9 mouse cellular contexts compared by ENCODE assay signal in genomic region chr2:26603159-26603558, GRCm38 (mm10). TPM values are rescaled to one million over a fixed set of nuclear protein-coding genes. Genes with fewer than 3 reads are reported as not detected.
DNase-seq lines count a peak whose midpoint lies in the region; ATAC-seq and TF ChIP-seq lines count a peak whose summit lies in the region.
"Had no signal": no experiment of that assay in that cellular context is flagged by ENCODE, and none has a peak within 500 bp of the region (broad histone marks: within the 10 kb centered on the region; RNA-seq: fewer than 3 reads in every experiment).

No protein-coding gene starts in this region.

- 8% methylated on average over 6 of the region's 6 CpGs for WGBS in intestine, embryonic 15.5 days

- H3K27ac ChIP-seq in left cerebral cortex, adult 2 months: no peak overlapping the region
- peak overlapping the region; percentile 89 for H3K27ac ChIP-seq in brown adipose tissue, adult 24 weeks (replicated peaks; ENCODE audit: low read depth, low read length)
- peak overlapping the region; percentile 91 for H3K27ac ChIP-seq in intestine, embryonic 15.5 days

- DNase-seq in left cerebral cortex, adult 2 months (ENCODE audit: extremely low spot score in 1 of 2, low spot score in 2 of 2): no peak
- no peak for DNase-seq in left cerebral cortex, postnatal 14 days (ENCODE audit: low spot score in 2 of 2)
- no peak for DNase-seq in left cerebral cortex, postnatal 10 days (ENCODE audit: extremely low spot score in 1 of 2, low spot score in 2 of 2)
- DNase-seq in right cerebral cortex, adult 2 months (ENCODE audit: low spot score in 2 of 2): no peak

- no peaks in the 10 kb centered on the region for H3K36me3 ChIP-seq in intestine, embryonic 15.5 days
- no peaks in the 10 kb centered on the region for H3K36me3 ChIP-seq in myocyte (ENCODE audit: control insufficient read depth, insufficient read depth)

- H3K9me3 ChIP-seq in intestine, embryonic 15.5 days: no peaks in the 10 kb centered on the region

- no peaks in the 10 kb centered on the region for H3K27me3 ChIP-seq in intestine, embryonic 15.5 days (replicated peaks)
- H3K27me3 ChIP-seq in myocyte (ENCODE audit: control insufficient read depth, insufficient read depth, insufficient read length): no peaks in the 10 kb centered on the region

- peak overlapping the region; percentile 58 for H3K4me3 ChIP-seq in left cerebral cortex, adult 2 months
- H3K4me3 ChIP-seq in brown adipose tissue, adult 24 weeks (ENCODE audit: insufficient read depth, low read depth, low read length): peak overlapping the region; percentile 75
- peak overlapping the region; percentile 73 for H3K4me3 ChIP-seq in intestine, embryonic 15.5 days (replicated peaks)
- peak overlapping the region; percentile 50 for H3K4me3 ChIP-seq in myocyte

- peak overlapping the region; percentile 86 for H3K4me2 ChIP-seq in intestine, embryonic 15.5 days (replicated peaks)
- H3K4me2 ChIP-seq in myocyte (ENCODE audit: low read depth): peak overlapping the region; percentile 93

- intact Hi-C loops in left cerebral cortex, adult 2 months (cut with DNase I): no loop called here
- intact Hi-C loops in left cerebral cortex, postnatal 14 days (cut with DNase I): no loop called here
- intact Hi-C loops in left cerebral cortex, postnatal 10 days (cut with DNase I): no loop called here

- peaks cover 7% of the 10 kb centered on the region; the same call in 1 of the 2 replicates for H3K4me1 ChIP-seq in brown adipose tissue, adult 24 weeks (ENCODE audit: control insufficient read depth, insufficient read depth, insufficient read length, low read length)
- peaks cover 35% of the 10 kb centered on the region for H3K4me1 ChIP-seq in intestine, embryonic 15.5 days (replicated peaks)

- TF ChIP-seq POLR2A in myocyte (IDR thresholded peaks at IDR 0.05; ENCODE audit: insufficient read length, low read depth): no peak

- ATAC-seq in intestine, embryonic 15.5 days: peak; percentile 1; the same call in 1 of the 2 replicates
- ATAC-seq in activated CD4-positive, CD25-positive, alpha-beta regulatory T cell, adult 4 months: no peak

- peak overlapping the region; percentile 65 for H3ac ChIP-seq in myocyte (ENCODE audit: control insufficient read depth, insufficient read length)

- TF ChIP-seq CTCF in left cerebral cortex, adult 2 months (IDR thresholded peaks at IDR 0.05): no peak

- H3K9ac ChIP-seq in intestine, embryonic 15.5 days: peak overlapping the region; percentile 86

- H3K79me2 ChIP-seq in myocyte (ENCODE audit: control insufficient read depth, insufficient read depth): no peaks in the 10 kb centered on the region

TF ChIP-seq in myocyte, 11 proteins besides CTCF, POLR2A, EP300 and RAD21:
- TF ChIP-seq MAX (IDR thresholded peaks at IDR 0.05; ENCODE audit: low read depth) (no peak), POLR2AphosphoS2 (IDR thresholded peaks at IDR 0.05; ENCODE audit: insufficient read length, low read depth) (no peak), REST (IDR thresholded peaks at IDR 0.05; ENCODE audit: insufficient read depth, insufficient read length) (no peak), SRF (IDR thresholded peaks at IDR 0.05; ENCODE audit: control insufficient read depth, insufficient read length, low read depth) (no peak), USF1 (IDR thresholded peaks at IDR 0.05; ENCODE audit: low read depth) (no peak), MYOG (IDR thresholded peaks at IDR 0.05; ENCODE audit: control insufficient read depth in 1 of 3, insufficient read depth in 1 of 3, insufficient read length in 2 of 3, low read depth in 2 of 3) (no peak), E2F4 (IDR thresholded peaks at IDR 0.05; ENCODE audit: insufficient read depth) (no peak), MYOD1 (IDR thresholded peaks at IDR 0.05; ENCODE audit: control insufficient read depth in 1 of 3, insufficient read length in 2 of 3, low read depth in 2 of 3) (no peak), CEBPB (IDR thresholded peaks at IDR 0.05; ENCODE audit: insufficient read depth, poor library complexity, severe bottlenecking) (no peak), TCF3 (IDR thresholded peaks at IDR 0.05; ENCODE audit: insufficient read length, low read depth) (no peak), TCF12 (IDR thresholded peaks at IDR 0.05; ENCODE audit: insufficient read depth, poor library complexity, severe bottlenecking) (no peak)

RNA-seq across cellular contexts. Expression of gene Agpat2, which starts 1.1 kb away (rescaled TPM):
- total RNA-seq in left cerebral cortex, adult 2 months (2021): 1 to 10 TPM; 1.3 to 1.8 TPM
- total RNA-seq in left cerebral cortex, postnatal 14 days (2021): 1 to 10 TPM in 1 of 2 experiments, under 1 TPM in 1; 0.72 to 1.3 TPM
- polyA plus RNA-seq in brown adipose tissue, adult 24 weeks (2012; ENCODE audit: insufficient read depth, insufficient read length, missing spikeins): 2,029 and 2,407 TPM in 2 replicates
- 79.9 and 90.3 TPM in 2 replicates for polyA plus RNA-seq in intestine, embryonic 15.5 days (2015; fragmentation: Nextera tagmentation; extraction: Ambion mirVana)
- 31.3 TPM for polyA plus RNA-seq in myocyte (2012; fragmentation: generic; extraction: Trizol)
- 1 to 10 TPM; 1.6 to 2.2 TPM for total RNA-seq in left cerebral cortex, postnatal 10 days (2021)
- polyA plus RNA-seq in activated CD4-positive, CD25-positive, alpha-beta regulatory T cell, adult 4 months (2017; shearing (Covaris generic)): 10 to 100 TPM in 1 of 2 experiments, 1 to 10 TPM in 1; 8.2 to 11.0 TPM

RNA-seq across cellular contexts. Expression of gene Gm20532, which starts 16.7 kb away (rescaled TPM):
- total RNA-seq in left cerebral cortex, adult 2 months (2021): not detected
- total RNA-seq in left cerebral cortex, postnatal 14 days (2021): not detected
- polyA plus RNA-seq in brown adipose tissue, adult 24 weeks (2012; ENCODE audit: insufficient read depth, insufficient read length, missing spikeins): not detected in 2 replicates
- polyA plus RNA-seq in intestine, embryonic 15.5 days (2015; fragmentation: Nextera tagmentation; extraction: Ambion mirVana): not detected in 2 replicates
- not detected for polyA plus RNA-seq in myocyte (2012; fragmentation: generic; extraction: Trizol)
- total RNA-seq in left cerebral cortex, postnatal 10 days (2021): not detected
- not detected for polyA plus RNA-seq in activated CD4-positive, CD25-positive, alpha-beta regulatory T cell, adult 4 months (2017; shearing (Covaris generic))
- total RNA-seq: neutrophil, adult 5-6 weeks had no signal

RNA-seq across cellular contexts. Expression of gene Egfl7, which starts 23.3 kb away (rescaled TPM):
- total RNA-seq in left cerebral cortex, adult 2 months (2021): 10 to 100 TPM; 62.4 to 67.4 TPM
- total RNA-seq in left cerebral cortex, postnatal 14 days (2021): 10 to 100 TPM; 68.5 to 78.9 TPM
- polyA plus RNA-seq in brown adipose tissue, adult 24 weeks (2012; ENCODE audit: insufficient read depth, insufficient read length, missing spikeins): 75.5 and 80.4 TPM in 2 replicates
- polyA plus RNA-seq in intestine, embryonic 15.5 days (2015; fragmentation: Nextera tagmentation; extraction: Ambion mirVana): 113 and 124 TPM in 2 replicates
- 2.7 TPM for polyA plus RNA-seq in myocyte (2012; fragmentation: generic; extraction: Trizol)
- 10 to 100 TPM; 73.5 to 83.0 TPM for total RNA-seq in left cerebral cortex, postnatal 10 days (2021)
- polyA plus RNA-seq in activated CD4-positive, CD25-positive, alpha-beta regulatory T cell, adult 4 months (2017; shearing (Covaris generic)): 1 to 10 TPM in 1 of 2 experiments, under 1 TPM in 1; 0.95 to 1.3 TPM

RNA-seq across cellular contexts. Expression of gene Fam69b, which starts 25.1 kb away (rescaled TPM):
- 10 to 100 TPM; 72.4 to 78.9 TPM for total RNA-seq in left cerebral cortex, adult 2 months (2021)
- 10 to 100 TPM; 80.3 TPM for total RNA-seq in left cerebral cortex, postnatal 14 days (2021)
- polyA plus RNA-seq in brown adipose tissue, adult 24 weeks (2012; ENCODE audit: insufficient read depth, insufficient read length, missing spikeins): 24.4 and 49.4 TPM in 2 replicates
- polyA plus RNA-seq in intestine, embryonic 15.5 days (2015; fragmentation: Nextera tagmentation; extraction: Ambion mirVana): 31.1 and 32.6 TPM in 2 replicates
- 2.6 TPM for polyA plus RNA-seq in myocyte (2012; fragmentation: generic; extraction: Trizol)
- total RNA-seq in left cerebral cortex, postnatal 10 days (2021): 10 to 100 TPM; 88.2 to 90.8 TPM
- polyA plus RNA-seq in activated CD4-positive, CD25-positive, alpha-beta regulatory T cell, adult 4 months (2017; shearing (Covaris generic)): 1 to 10 TPM in 1 of 2 experiments, under 1 TPM in 1; 0.90 to 2.1 TPM
- total RNA-seq: neutrophil, adult 5-6 weeks had no signal

Comparison
In these comparisons a context has a peak if more than half of its experiments do, and no peak if none do; other contexts are left out.
1. RNA of gene Agpat2, which starts 1.1 kb away (polyA plus RNA-seq): 2,029 to 2,407 TPM in brown adipose tissue, adult 24 weeks; 79.9 to 90.3 TPM in intestine, embryonic 15.5 days, 31.3 TPM in myocyte (single experiment) and 8.2 to 11.0 TPM in activated CD4-positive, CD25-positive, alpha-beta regulatory T cell, adult 4 months; every median in the first group is over 10 times any median in the second.
2. RNA of gene Egfl7, which starts 23.3 kb away (polyA plus RNA-seq): 113 to 124 TPM in intestine, embryonic 15.5 days and 75.5 to 80.4 TPM in brown adipose tissue, adult 24 weeks; 2.7 TPM in myocyte (single experiment) and 0.95 to 1.3 TPM in activated CD4-positive, CD25-positive, alpha-beta regulatory T cell, adult 4 months; every median in the first group is over 10 times any median in the second.
3. Peak in every context shown above with its lines, with median percentiles within 50 percentile points of each other: H3K4me3 ChIP-seq.